Mouse (Mus musculus) spleen, adult 12 weeks (tissue): Measurements from ENCODE around the gene Dio1.

Experiments used
- DNase-seq: peaks from one replicate; pipeline ENCODE4 v3.0.0; 2022; ENCODE audit warnings: low spot score

Dio1 gene

GRCm38 (mm10) chr4:107245368-107245767 is 61.6 kb downstream of the Dio1 start:
- no peak for DNase-seq

GRCm38 (mm10) chr4:107243365-107244333 is 63.3 kb downstream of the Dio1 start:
- no peak for DNase-seq
